Mouse (Mus musculus): Measurements from ENCODE around the gene Larp1. TPM values are rescaled to one million over a fixed set of nuclear protein-coding genes. Genes with fewer than 3 reads are reported as not detected.
"Not testable (repeated sequence)": the region's sequence is repeated elsewhere in the genome, so short reads cannot be mapped to it uniquely, and the experiment has no call there.

The Larp1 gene
- polyA plus RNA-seq, 1 experiment from 2014 or later: 20.0 TPM

GRCm38 (mm10) chr11:58057455-58057854, 48.6 kb downstream of the Larp1 start:
- Histone ChIP-seq H3K9me3 (replicated peaks) (no peaks in the 10 kb centered on the region), H3K27ac (no peak overlapping the region), H3K36me3 (peaks cover 91% of the 10 kb centered on the region), H3K4me3 (no peak overlapping the region), H3K27me3 (ENCODE audit: low read depth, poor library complexity, severe bottlenecking) (no peaks in the 10 kb centered on the region), H3K4me1 (no peaks in the 10 kb centered on the region)
- 83% methylated on average over 6 of the region's 6 CpGs for WGBS
- peak; percentile 37 for DNase-seq (ENCODE audit: low spot score)

- WGBS: 95% methylated on average over 7 of the region's 7 CpGs
- H3K4me1 ChIP-seq; H3K27me3 ChIP-seq (ENCODE audit: low read depth, poor library complexity, severe bottlenecking); H3K27ac ChIP-seq; H3K4me3 ChIP-seq; H3K9me3 ChIP-seq (replicated peaks); DNase-seq (ENCODE audit: low spot score): not testable (repeated sequence)
- H3K36me3 ChIP-seq: peaks cover 72% of the 10 kb centered on the region
Observed at GRCm38 (mm10) chr11:58059752-58060151, 50.9 kb downstream of the Larp1 start.

GRCm38 (mm10) chr11:58061218-58061617, 52.4 kb downstream of the Larp1 start:
- WGBS: 95% methylated on average over 4 of the region's 4 CpGs
- H3K4me1 ChIP-seq; DNase-seq (ENCODE audit: low spot score); H3K9me3 ChIP-seq (replicated peaks); H3K27me3 ChIP-seq (ENCODE audit: low read depth, poor library complexity, severe bottlenecking); H3K27ac ChIP-seq; H3K4me3 ChIP-seq: not testable (repeated sequence)
- peaks cover 58% of the 10 kb centered on the region for H3K36me3 ChIP-seq

GRCm38 (mm10) chr11:58062586-58062985, 53.7 kb downstream of the Larp1 start:
- Histone ChIP-seq H3K27me3 (ENCODE audit: low read depth, poor library complexity, severe bottlenecking) (no peaks in the 10 kb centered on the region), H3K9me3 (replicated peaks) (no peaks in the 10 kb centered on the region), H3K4me3 (no peak overlapping the region), H3K4me1 (0 out of 2 replicates have a peak, but pooled peaks cover 3% of the 10 kb centered on the region), H3K36me3 (peaks cover 45% of the 10 kb centered on the region), H3K27ac (no peak overlapping the region)
- no peak for DNase-seq (ENCODE audit: low spot score)
- 88% methylated on average over 4 of the region's 4 CpGs for WGBS

- 89% methylated on average over 4 of the region's 4 CpGs for WGBS
- Histone ChIP-seq H3K4me1 (0 out of 2 replicates have a peak, but pooled peaks cover 3% of the 10 kb centered on the region), H3K27me3 (ENCODE audit: low read depth, poor library complexity, severe bottlenecking) (no peaks in the 10 kb centered on the region)
Observed at GRCm38 (mm10) chr11:58065025-58065424, 56.2 kb downstream of the Larp1 start.

GRCm38 (mm10) chr11:58072978-58073377, 64.1 kb downstream of the Larp1 start:
- H3K36me3 ChIP-seq: no peaks in the 10 kb centered on the region
- H3K4me1 ChIP-seq: no peaks in the 10 kb centered on the region
- DNase-seq (ENCODE audit: low spot score): no peak
- no peak overlapping the region for H3K27ac ChIP-seq
- H3K4me3 ChIP-seq: no peak overlapping the region
- no peaks in the 10 kb centered on the region for H3K27me3 ChIP-seq (ENCODE audit: low read depth, poor library complexity, severe bottlenecking)
- H3K9me3 ChIP-seq (replicated peaks): no peaks in the 10 kb centered on the region
- WGBS: 81% methylated on average over 3 of the region's 3 CpGs

More at GRCm38 (mm10) chr11:58065025-58065424, 56.2 kb downstream of the Larp1 start:
- no peak for DNase-seq (ENCODE audit: low spot score)
- Histone ChIP-seq H3K27ac (no peak overlapping the region), H3K36me3 (peaks cover 24% of the 10 kb centered on the region), H3K9me3 (replicated peaks) (no peaks in the 10 kb centered on the region), H3K4me3 (no peak overlapping the region)

GRCm38 (mm10) chr11:58077270-58077669, 68.4 kb downstream of the Larp1 start:
- WGBS: 80% methylated on average over 4 of the region's 4 CpGs
- Histone ChIP-seq H3K4me1 (no peaks in the 10 kb centered on the region), H3K36me3 (no peaks in the 10 kb centered on the region), H3K9me3 (replicated peaks) (no peaks in the 10 kb centered on the region), H3K27me3 (ENCODE audit: low read depth, poor library complexity, severe bottlenecking) (no peaks in the 10 kb centered on the region), H3K4me3 (no peak overlapping the region), H3K27ac (no peak overlapping the region)
- DNase-seq (ENCODE audit: low spot score): no peak

GRCm38 (mm10) chr11:58081716-58082115, 72.9 kb downstream of the Larp1 start:
- Histone ChIP-seq H3K36me3 (no peaks in the 10 kb centered on the region), H3K9me3 (replicated peaks) (no peaks in the 10 kb centered on the region), H3K4me3 (no peak overlapping the region), H3K27ac (no peak overlapping the region), H3K4me1 (no peaks in the 10 kb centered on the region), H3K27me3 (ENCODE audit: low read depth, poor library complexity, severe bottlenecking) (no peaks in the 10 kb centered on the region)
- 91% methylated on average over 6 of the region's 6 CpGs for WGBS
- DNase-seq (ENCODE audit: low spot score): no peak

GRCm38 (mm10) chr11:58092541-58092940, 83.7 kb downstream of the Larp1 start:
- Histone ChIP-seq H3K9me3 (replicated peaks) (no peaks in the 10 kb centered on the region), H3K27me3 (ENCODE audit: low read depth, poor library complexity, severe bottlenecking) (peaks cover 29% of the 10 kb centered on the region), H3K4me3 (0 out of 2 replicates have a peak overlapping the region, but pooled peaks have one; percentile 19), H3K27ac (peak overlapping the region; percentile 42), H3K36me3 (no peaks in the 10 kb centered on the region), H3K4me1 (peaks cover 16% of the 10 kb centered on the region)
- DNase-seq (ENCODE audit: low spot score): no peak
- 55% methylated on average over 4 of the region's 4 CpGs for WGBS

- Histone ChIP-seq H3K9me3 (replicated peaks) (no peaks in the 10 kb centered on the region), H3K4me1 (peaks cover 20% of the 10 kb centered on the region), H3K27ac (peak within 1 kb of the TSS; percentile 42), H3K27me3 (ENCODE audit: low read depth, poor library complexity, severe bottlenecking) (peaks cover 34% of the 10 kb centered on the region), H3K36me3 (no peaks in the 10 kb centered on the region), H3K4me3 (0 out of 2 replicates have a peak within 1 kb of the TSS, but pooled peaks have one; percentile 19)
- WGBS: 22% methylated on average over 12 of the region's 12 CpGs
- DNase-seq (ENCODE audit: low spot score): peak; percentile 51
Observed at GRCm38 (mm10) chr11:58093021-58093528, 84.2 kb downstream of the Larp1 start, which contains the start of gene Gm12248. Gm12248 (minus strand) TSS chr11:58093134.

- H3K36me3 ChIP-seq: no peaks in the 10 kb centered on the region
- H3K27me3 ChIP-seq (ENCODE audit: low read depth, poor library complexity, severe bottlenecking): peaks cover 47% of the 10 kb centered on the region
- H3K27ac ChIP-seq: no peak overlapping the region
- WGBS: 85% methylated on average over 4 of the region's 4 CpGs
- DNase-seq (ENCODE audit: low spot score): no peak
- H3K9me3 ChIP-seq (replicated peaks): no peaks in the 10 kb centered on the region
- peaks cover 20% of the 10 kb centered on the region for H3K4me1 ChIP-seq
- no peak overlapping the region for H3K4me3 ChIP-seq
Observed at GRCm38 (mm10) chr11:58094766-58095165, 85.9 kb downstream of the Larp1 start.

- Histone ChIP-seq H3K27ac (no peak overlapping the region), H3K36me3 (no peaks in the 10 kb centered on the region), H3K4me3 (no peak overlapping the region), H3K4me1 (peaks cover 20% of the 10 kb centered on the region), H3K27me3 (ENCODE audit: low read depth, poor library complexity, severe bottlenecking) (peaks cover 47% of the 10 kb centered on the region), H3K9me3 (replicated peaks) (no peaks in the 10 kb centered on the region)
- 88% methylated on average over 1 of the region's 1 CpGs for WGBS
- no peak for DNase-seq (ENCODE audit: low spot score)
Observed at GRCm38 (mm10) chr11:58095561-58095960, 86.7 kb downstream of the Larp1 start.

- H3K9me3 ChIP-seq (replicated peaks): no peaks in the 10 kb centered on the region
- no peaks in the 10 kb centered on the region for H3K36me3 ChIP-seq
- DNase-seq (ENCODE audit: low spot score): no peak
- peaks cover 47% of the 10 kb centered on the region for H3K27me3 ChIP-seq (ENCODE audit: low read depth, poor library complexity, severe bottlenecking)
- H3K4me3 ChIP-seq: no peak overlapping the region
- WGBS: 88% methylated on average over 5 of the region's 5 CpGs
- no peak overlapping the region for H3K27ac ChIP-seq
- peaks cover 20% of the 10 kb centered on the region for H3K4me1 ChIP-seq
Observed at GRCm38 (mm10) chr11:58096160-58096559, 87.3 kb downstream of the Larp1 start.
